Mouse (Mus musculus): ENCODE measurements at regions not wholly inside any gene's neighbourhood (a gene's known extent, or its start where the extent isn't known, plus 50 kb on each side); places are given as distances from the start of the nearest gene placed in this dataset.

GRCm38 (mm10) chr14:92907623-92908045 is 982.8 kb downstream of the Pcdh9 start:
- no peak for TF ChIP-seq CTCF (IDR thresholded peaks at IDR 0.05; ENCODE audit: low read depth, low read length)
- no peak for TF ChIP-seq POLR2A (IDR thresholded peaks at IDR 0.05; ENCODE audit: insufficient read depth, low read length)
